Mouse (Mus musculus): ENCODE measurements around the gene Maats1. TPM values are rescaled to one million over a fixed set of nuclear protein-coding genes. Genes with fewer than 3 reads are reported as not detected.

Gene Maats1
- polyA plus RNA-seq, 1 experiment from 2014 or later = 0.08 TPM

DNA sequence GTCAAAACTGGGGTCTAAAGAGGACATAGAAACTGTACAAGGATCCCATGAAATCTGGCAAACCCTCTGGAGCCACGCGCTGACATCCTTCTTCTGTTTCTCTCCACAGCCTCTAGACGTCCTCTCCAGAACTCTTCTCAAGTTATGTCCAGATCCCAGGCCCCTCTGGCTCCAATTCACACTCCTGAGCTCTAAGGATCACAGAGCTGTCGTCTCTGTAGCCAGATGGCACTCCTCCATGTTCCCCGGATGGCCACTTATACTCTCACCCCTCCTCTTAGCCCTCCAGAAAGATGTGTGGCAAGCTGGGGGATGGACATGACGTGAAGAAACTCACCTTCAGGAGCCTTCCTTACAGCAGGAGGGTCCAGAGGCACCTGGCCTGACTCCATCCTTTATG, 35.6 kb upstream of the Maats1 start:
- Histone ChIP-seq H3K4me1 (peaks cover 20% of the 10 kb centered on the region), H3K36me3 (no peaks in the 10 kb centered on the region), H3K9ac (no peak overlapping the region), H3K27ac (no peak overlapping the region), H3K4me2 (no peak overlapping the region), H3K27me3 (no peaks in the 10 kb centered on the region), H3K9me3 (no peaks in the 10 kb centered on the region), H3K4me3 (no peak overlapping the region)
- ATAC-seq (ENCODE audit: insufficient number of reproducible peaks, insufficient read depth, low FRiP score, low TSS enrichment, low read depth) = no peak
- 85% methylated on average over 6 of the region's 6 CpGs for WGBS

DNA sequence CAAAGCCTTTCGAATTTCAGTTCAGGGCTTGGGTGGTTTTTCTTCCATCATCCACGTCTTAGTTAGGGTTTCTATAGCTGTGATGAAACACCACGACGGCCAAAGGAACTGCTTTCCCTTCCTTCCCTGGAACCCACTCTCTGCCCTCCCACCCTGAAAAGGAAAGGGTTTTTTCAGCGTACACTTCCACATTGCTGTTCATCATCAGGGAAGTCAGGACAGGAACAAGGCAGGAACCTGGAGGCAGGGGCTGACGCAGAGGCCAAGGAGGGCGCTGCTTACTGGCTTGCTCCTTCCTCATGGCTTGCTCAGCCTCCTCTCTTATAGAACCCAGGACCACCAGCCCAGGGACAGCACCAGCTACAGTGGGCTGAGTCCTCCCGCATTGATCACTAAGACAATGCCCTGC, 34.9 kb upstream of the Maats1 start:
- H3K9ac ChIP-seq = peak overlapping the region; percentile 58
- ATAC-seq (ENCODE audit: insufficient number of reproducible peaks, insufficient read depth, low FRiP score, low TSS enrichment, low read depth) = no peak
- H3K4me1 ChIP-seq = peaks cover 20% of the 10 kb centered on the region
- no peaks in the 10 kb centered on the region for H3K27me3 ChIP-seq
- H3K4me2 ChIP-seq = peak overlapping the region; percentile 54
- WGBS = 49% methylated on average over 8 of the region's 8 CpGs
- H3K36me3 ChIP-seq = no peaks in the 10 kb centered on the region
- no peaks in the 10 kb centered on the region for H3K9me3 ChIP-seq
- H3K4me3 ChIP-seq = peak overlapping the region; percentile 28
- H3K27ac ChIP-seq = peak overlapping the region; percentile 83

DNA sequence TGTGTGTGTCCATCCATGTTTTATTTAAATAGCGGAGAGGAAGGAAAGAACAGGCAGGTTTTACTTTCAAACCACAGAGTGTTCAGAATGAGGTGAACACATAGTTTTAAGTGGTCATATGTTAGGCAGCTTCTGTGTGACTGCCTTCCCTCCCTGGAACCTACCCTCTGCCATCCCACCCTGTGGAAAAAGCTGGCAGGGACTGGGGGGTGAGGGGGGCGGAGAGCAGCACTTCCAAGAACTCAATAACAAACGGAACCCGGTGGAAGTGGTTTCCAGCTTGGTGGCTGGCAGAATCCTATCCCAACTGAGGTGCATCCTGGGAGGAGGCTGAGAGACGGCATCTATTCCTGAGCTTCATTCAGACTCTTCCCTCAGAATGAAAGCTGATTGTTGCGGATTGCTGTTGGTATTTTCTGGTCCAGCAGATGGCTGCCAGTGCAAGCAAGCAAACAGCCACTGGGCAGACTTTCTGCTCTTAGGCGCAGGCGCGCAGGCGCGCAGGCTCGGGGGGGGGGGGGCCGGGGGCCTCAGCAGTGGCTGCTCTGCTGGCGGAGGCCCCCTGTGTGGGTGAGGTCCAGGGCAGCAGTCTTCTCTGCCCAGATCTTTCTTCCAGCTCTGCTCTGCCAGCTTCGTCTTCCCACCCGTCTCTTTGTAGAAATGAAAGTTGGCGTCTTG, 34.4 kb upstream of the Maats1 start:
- Histone ChIP-seq H3K4me3 (peak overlapping the region; percentile 28), H3K4me1 (peaks cover 20% of the 10 kb centered on the region), H3K4me2 (peak overlapping the region; percentile 54), H3K27me3 (no peaks in the 10 kb centered on the region), H3K27ac (peak overlapping the region; percentile 83), H3K9ac (peak overlapping the region; percentile 58), H3K36me3 (no peaks in the 10 kb centered on the region), H3K9me3 (no peaks in the 10 kb centered on the region)
- ATAC-seq (ENCODE audit: insufficient number of reproducible peaks, insufficient read depth, low FRiP score, low TSS enrichment, low read depth) = peak; percentile 81
- 23% methylated on average over 17 of the region's 17 CpGs for WGBS

DNA sequence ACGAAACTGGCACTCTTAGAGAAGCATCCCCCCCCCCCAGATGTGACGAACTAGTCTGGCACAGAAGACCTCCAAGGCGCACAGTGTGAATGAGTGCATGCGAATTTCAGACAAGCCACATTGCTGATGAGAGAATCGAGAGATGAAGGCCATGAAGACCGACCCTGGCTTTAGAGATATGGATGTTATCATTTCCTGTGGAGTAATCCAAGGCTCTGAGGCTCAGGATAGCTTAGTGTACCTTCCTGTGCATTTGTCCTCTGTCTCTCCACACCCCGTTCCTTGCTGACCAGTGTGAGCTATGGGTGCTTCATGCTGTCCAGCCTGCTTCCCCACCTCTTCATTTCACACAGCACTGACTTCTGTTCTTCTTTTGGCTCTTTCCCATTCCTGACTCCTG, 33.2 kb upstream of the Maats1 start:
- Histone ChIP-seq H3K9me3 (no peaks in the 10 kb centered on the region), H3K27me3 (no peaks in the 10 kb centered on the region), H3K4me3 (no peak overlapping the region), H3K36me3 (no peaks in the 10 kb centered on the region), H3K4me1 (peaks cover 20% of the 10 kb centered on the region), H3K27ac (no peak overlapping the region), H3K4me2 (no peak overlapping the region), H3K9ac (no peak overlapping the region)
- WGBS = 77% methylated on average over 7 of the region's 7 CpGs
- ATAC-seq (ENCODE audit: insufficient number of reproducible peaks, insufficient read depth, low FRiP score, low TSS enrichment, low read depth) = no peak

DNA sequence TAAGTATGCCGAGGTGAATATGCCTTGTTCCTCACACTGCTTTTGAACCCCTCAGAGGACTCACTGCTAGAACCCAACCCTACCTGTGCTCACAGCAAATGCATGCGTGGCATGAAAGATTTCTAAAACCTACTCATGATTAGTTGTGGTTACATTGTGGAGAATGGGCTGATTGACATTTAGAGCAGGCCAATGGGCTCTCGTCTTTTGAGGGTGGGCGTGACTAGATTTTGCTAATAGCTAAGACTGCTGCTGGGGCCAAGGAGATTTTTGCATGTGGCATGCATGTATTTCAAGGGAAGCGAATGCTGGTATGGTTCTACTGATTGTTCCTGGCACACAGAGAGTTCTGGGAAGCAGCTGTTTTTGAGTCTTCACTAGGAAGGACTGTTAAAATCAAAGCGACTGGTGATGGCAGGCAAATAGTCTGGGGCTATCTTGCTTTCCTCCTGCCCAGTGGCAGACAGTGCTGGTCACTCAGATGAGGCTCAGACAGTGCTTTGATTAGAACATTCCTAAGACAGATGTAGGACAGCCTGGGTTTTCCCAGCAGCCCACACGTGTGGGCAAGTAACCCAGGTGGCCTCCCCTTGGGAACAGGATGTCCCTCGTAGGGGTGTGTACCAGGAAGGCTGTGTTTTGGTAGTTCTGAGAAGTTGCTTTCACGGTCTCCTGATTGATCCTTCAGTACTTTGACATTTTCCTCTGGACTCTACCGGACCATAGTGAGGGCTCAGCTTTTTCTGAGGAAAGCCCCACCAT, 32.6 kb upstream of the Maats1 start:
- no peaks in the 10 kb centered on the region for H3K36me3 ChIP-seq
- no peaks in the 10 kb centered on the region for H3K27me3 ChIP-seq
- 73% methylated on average over 10 of the region's 10 CpGs for WGBS
- H3K4me1 ChIP-seq = peaks cover 20% of the 10 kb centered on the region
- no peak overlapping the region for H3K9ac ChIP-seq
- ATAC-seq (ENCODE audit: insufficient number of reproducible peaks, insufficient read depth, low FRiP score, low TSS enrichment, low read depth) = no peak
- H3K4me2 ChIP-seq = 0 out of 2 replicates have a peak overlapping the region, but pooled peaks have one; percentile 11
- H3K4me3 ChIP-seq = peak overlapping the region; percentile 3; the same call in 1 of the 2 replicates
- no peaks in the 10 kb centered on the region for H3K9me3 ChIP-seq
- no peak overlapping the region for H3K27ac ChIP-seq

DNA sequence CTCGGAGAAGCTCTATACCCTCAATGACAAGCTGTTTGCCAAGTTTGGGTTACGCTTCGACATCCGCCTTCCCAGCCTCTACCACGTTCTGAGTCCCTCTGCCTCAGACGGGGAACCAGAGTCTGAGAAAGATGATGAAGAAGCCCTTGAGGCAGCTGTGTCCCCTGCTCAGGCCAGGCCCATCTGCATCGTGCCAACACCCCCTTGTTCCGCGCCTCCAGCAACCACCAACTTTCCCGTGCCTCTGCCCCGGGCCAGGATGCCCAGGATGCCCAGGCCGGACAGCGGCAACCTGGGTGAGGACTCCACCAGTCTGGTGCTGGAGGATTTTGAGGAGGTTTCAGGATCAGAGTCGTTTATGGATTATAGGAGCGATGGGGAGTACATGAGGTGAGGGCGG, 32.0 kb upstream of the Maats1 start:
- Histone ChIP-seq H3K27ac (no peak overlapping the region), H3K4me2 (0 out of 2 replicates have a peak overlapping the region, but pooled peaks have one; percentile 11), H3K9me3 (no peaks in the 10 kb centered on the region), H3K4me3 (peak overlapping the region; percentile 3; the same call in 1 of the 2 replicates), H3K4me1 (peaks cover 18% of the 10 kb centered on the region), H3K27me3 (no peaks in the 10 kb centered on the region), H3K9ac (no peak overlapping the region), H3K36me3 (no peaks in the 10 kb centered on the region)
- WGBS = 85% methylated on average over 16 of the region's 16 CpGs
- no peak for ATAC-seq (ENCODE audit: insufficient number of reproducible peaks, insufficient read depth, low FRiP score, low TSS enrichment, low read depth)

DNA sequence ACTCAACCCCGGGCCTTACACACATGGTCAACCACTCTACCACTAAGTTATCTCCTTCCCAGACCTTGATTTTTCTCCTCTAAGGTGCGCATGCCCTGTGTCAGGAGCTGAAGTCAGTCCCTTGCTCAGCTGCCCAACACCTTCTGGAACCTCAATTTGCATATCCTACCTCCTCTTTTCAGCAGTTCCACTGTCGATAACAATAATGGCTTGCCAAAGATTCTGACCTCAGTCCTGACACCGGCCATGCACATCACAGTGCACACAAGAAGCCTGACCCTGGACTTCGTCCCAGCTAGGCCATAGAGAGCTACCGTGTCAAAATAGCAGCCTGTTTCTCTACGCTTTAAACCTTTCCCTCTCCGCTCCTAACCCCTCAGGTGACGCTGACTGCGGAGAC, 31.5 kb upstream of the Maats1 start:
- 84% methylated on average over 10 of the region's 10 CpGs for WGBS
- Histone ChIP-seq H3K27me3 (no peaks in the 10 kb centered on the region), H3K27ac (no peak overlapping the region), H3K4me3 (no peak overlapping the region), H3K4me1 (peaks cover 15% of the 10 kb centered on the region), H3K9me3 (no peaks in the 10 kb centered on the region), H3K4me2 (no peak overlapping the region), H3K36me3 (no peaks in the 10 kb centered on the region), H3K9ac (no peak overlapping the region)
- no peak for ATAC-seq (ENCODE audit: insufficient number of reproducible peaks, insufficient read depth, low FRiP score, low TSS enrichment, low read depth)

DNA sequence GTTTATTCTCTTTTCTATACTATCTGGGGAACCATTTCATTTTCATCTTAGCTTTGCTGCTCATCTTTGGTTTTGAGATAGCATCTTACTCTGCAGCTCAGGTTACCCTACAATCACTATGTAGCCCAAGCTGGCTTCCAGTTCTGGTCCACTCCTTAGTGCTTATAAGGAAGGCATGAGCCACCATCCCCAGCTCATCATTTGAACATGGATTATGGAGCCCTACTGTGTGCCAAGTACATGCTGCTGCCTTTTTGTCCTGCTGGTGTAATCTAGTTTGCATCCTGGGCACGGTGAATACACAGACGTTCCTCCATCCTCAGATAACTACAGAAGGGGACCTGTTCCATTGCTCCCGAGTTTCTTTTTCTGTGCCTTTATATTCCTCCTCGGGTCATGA, 30.9 kb upstream of the Maats1 start:
- Histone ChIP-seq H3K27ac (no peak overlapping the region), H3K4me1 (peaks cover 15% of the 10 kb centered on the region), H3K36me3 (no peaks in the 10 kb centered on the region), H3K9me3 (no peaks in the 10 kb centered on the region), H3K9ac (no peak overlapping the region), H3K27me3 (no peaks in the 10 kb centered on the region), H3K4me3 (no peak overlapping the region), H3K4me2 (no peak overlapping the region)
- WGBS = 85% methylated on average over 4 of the region's 4 CpGs
- ATAC-seq (ENCODE audit: insufficient number of reproducible peaks, insufficient read depth, low FRiP score, low TSS enrichment, low read depth) = no peak

DNA sequence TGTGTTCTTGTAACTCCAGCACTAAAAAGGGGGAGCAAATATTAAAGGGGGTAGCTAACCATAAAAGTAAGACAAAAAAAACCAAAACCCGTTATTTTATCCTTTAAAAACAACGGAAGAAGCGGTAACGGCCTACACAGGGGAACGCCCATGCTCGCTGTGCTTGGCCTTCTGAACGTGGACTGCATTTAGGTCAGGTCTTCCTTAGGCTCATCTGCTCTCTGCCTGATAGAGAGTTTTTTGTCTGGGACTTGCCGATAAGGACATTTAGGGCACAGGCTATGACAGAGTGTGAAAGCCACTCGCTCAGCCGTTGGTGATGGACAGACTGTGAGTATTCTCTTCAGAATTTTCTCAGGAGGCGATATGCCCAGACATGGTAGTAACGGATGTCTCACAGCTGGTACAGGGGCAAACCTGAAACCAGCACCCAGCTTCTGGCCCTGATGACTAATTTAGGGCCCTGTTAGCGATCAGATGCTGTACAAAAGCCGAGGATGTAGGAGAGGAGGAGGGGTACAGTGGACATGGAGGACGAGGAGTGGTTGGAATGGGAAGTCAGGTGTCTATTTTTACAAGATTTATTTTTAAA, 29.9 kb upstream of the Maats1 start:
- H3K36me3 ChIP-seq = no peaks in the 10 kb centered on the region
- no peak for ATAC-seq (ENCODE audit: insufficient number of reproducible peaks, insufficient read depth, low FRiP score, low TSS enrichment, low read depth)
- 86% methylated on average over 15 of the region's 15 CpGs for WGBS

DNA sequence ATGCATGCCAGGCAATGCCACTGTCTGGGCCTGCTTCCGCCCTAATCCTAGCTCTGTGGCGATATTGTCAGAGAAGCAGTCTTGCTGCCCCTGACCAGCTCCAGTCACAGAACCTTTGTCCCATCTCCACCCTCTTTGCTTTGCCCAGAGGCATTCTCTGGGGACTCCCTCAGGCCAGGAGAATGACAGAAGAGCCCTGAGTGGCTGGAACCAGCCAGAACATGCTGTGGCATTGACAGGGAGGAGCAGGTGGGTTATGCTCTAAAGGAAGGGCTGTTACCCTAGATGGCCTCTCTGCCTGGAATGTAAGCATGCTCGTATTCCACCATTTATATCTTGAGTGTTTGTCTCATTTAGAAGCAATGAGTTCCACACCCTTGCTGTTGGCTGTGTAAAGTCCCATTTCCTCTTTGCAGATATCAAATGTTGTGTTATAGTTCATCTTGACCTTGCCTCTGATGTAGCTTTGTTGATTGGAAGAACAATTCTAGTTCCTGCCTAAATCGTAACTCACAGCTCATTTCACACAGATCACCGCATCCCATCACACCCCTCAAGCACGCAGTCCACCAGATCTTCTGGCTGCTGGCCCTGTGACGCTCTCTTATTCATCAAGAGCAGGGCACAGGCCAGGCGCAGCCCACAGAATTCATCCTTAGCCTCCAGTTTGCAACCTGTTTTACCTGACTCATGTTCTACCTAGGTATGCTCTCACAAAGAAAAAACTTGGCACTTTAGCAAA, 28.9 kb upstream of the Maats1 start:
- no peak overlapping the region for H3K4me2 ChIP-seq
- 84% methylated on average over 8 of the region's 8 CpGs for WGBS
- H3K36me3 ChIP-seq = no peaks in the 10 kb centered on the region
- H3K27me3 ChIP-seq = no peaks in the 10 kb centered on the region
- no peak overlapping the region for H3K27ac ChIP-seq
- 0 out of 2 replicates have a peak, but pooled peaks cover under 1% of the 10 kb centered on the region for H3K4me1 ChIP-seq
- H3K9ac ChIP-seq = no peak overlapping the region
- H3K4me3 ChIP-seq = no peak overlapping the region
- H3K9me3 ChIP-seq = no peaks in the 10 kb centered on the region
- ATAC-seq (ENCODE audit: insufficient number of reproducible peaks, insufficient read depth, low FRiP score, low TSS enrichment, low read depth) = no peak

More for the DNA sequence above, 29.9 kb upstream of the Maats1 start:
- peaks cover 11% of the 10 kb centered on the region for H3K4me1 ChIP-seq
- H3K27me3 ChIP-seq = no peaks in the 10 kb centered on the region
- no peaks in the 10 kb centered on the region for H3K9me3 ChIP-seq
- H3K4me2 ChIP-seq = no peak overlapping the region
- H3K27ac ChIP-seq = no peak overlapping the region
- no peak overlapping the region for H3K9ac ChIP-seq
- no peak overlapping the region for H3K4me3 ChIP-seq

DNA sequence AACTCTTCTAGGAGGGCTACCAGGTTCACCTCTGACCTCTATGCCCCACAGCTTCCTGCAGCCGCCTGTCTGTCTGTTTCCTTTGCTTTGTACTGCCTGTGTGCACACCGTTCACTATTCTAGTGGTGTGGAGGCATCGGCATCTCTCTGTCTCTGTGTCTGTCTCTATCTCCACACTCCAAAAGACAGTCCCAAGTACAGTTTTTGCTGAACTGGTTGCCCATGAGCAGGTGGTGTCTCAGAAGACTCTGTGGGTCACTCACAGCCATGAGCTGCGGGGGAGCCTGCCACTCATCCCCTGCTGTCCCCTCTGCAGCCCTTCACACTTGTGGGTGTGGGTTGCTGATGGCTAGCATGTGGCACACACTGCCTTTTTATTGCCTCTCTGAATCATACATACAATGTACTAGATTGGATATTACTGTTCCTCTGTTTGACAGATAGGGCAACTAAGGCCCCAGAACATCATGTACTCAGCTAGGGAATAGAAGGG, 28.1 kb upstream of the Maats1 start:
- Histone ChIP-seq H3K9ac (no peak overlapping the region), H3K36me3 (no peaks in the 10 kb centered on the region), H3K27me3 (no peaks in the 10 kb centered on the region), H3K9me3 (no peaks in the 10 kb centered on the region), H3K4me1 (no peaks in the 10 kb centered on the region), H3K4me3 (no peak overlapping the region), H3K4me2 (no peak overlapping the region), H3K27ac (no peak overlapping the region)
- WGBS = 75% methylated on average over 4 of the region's 4 CpGs
- ATAC-seq (ENCODE audit: insufficient number of reproducible peaks, insufficient read depth, low FRiP score, low TSS enrichment, low read depth) = no peak
